Mouse (Mus musculus): ENCODE measurements around the gene 1810055G02Rik. TPM values are rescaled to one million over a fixed set of nuclear protein-coding genes. Genes with fewer than 3 reads are reported as not detected.

Gene 1810055G02Rik
- total and polyA plus RNA-seq, 2 experiments from 2014 or later: 29.4 to 31.8 TPM

- WGBS: 86% methylated on average over 7 of the region's 7 CpGs
- Histone ChIP-seq H3K9me3 (ENCODE audit: low read length) (no peaks in the 10 kb centered on the region), H3K4me3 (ENCODE audit: low read depth, low read length) (no peak overlapping the region), H3K9ac (replicated peaks; ENCODE audit: low read length, poor library complexity, severe bottlenecking) (no peak overlapping the region), H3K27ac (ENCODE audit: low read depth, low read length) (no peak overlapping the region), H3K4me1 (ENCODE audit: insufficient read depth, low read length) (no peaks in the 10 kb centered on the region), H3K36me3 (ENCODE audit: insufficient read depth, low read length) (no peaks in the 10 kb centered on the region), H3K4me2 (ENCODE audit: low read depth, low read length, poor library complexity, severe bottlenecking) (no peak overlapping the region), H3K27me3 (ENCODE audit: insufficient read depth, low read length) (no peaks in the 10 kb centered on the region)
- ATAC-seq (ENCODE audit: low FRiP score) (no peak), DNase-seq (ENCODE audit: low spot score) (no peak)
- no peak for TF ChIP-seq CTCF (IDR thresholded peaks at IDR 0.05)
Measured at GRCm38 (mm10) chr19:3698035-3698434, 10.1 kb upstream of the 1810055G02Rik start.

GRCm38 (mm10) chr19:3699508-3700438, 8.3 kb upstream of the 1810055G02Rik start:
- H3K36me3 ChIP-seq (ENCODE audit: insufficient read depth, low read length): no peaks in the 10 kb centered on the region
- peak; percentile 70 for DNase-seq (ENCODE audit: low spot score)
- peak; percentile 70 for TF ChIP-seq CTCF (IDR thresholded peaks at IDR 0.05)
- no peaks in the 10 kb centered on the region for H3K9me3 ChIP-seq (ENCODE audit: low read length)
- 38% methylated on average over 6 of the region's 6 CpGs for WGBS
- H3K4me2 ChIP-seq (ENCODE audit: low read depth, low read length, poor library complexity, severe bottlenecking): no peak overlapping the region
- no peak overlapping the region for H3K27ac ChIP-seq (ENCODE audit: low read depth, low read length)
- no peak overlapping the region for H3K4me3 ChIP-seq (ENCODE audit: low read depth, low read length)
- no peaks in the 10 kb centered on the region for H3K27me3 ChIP-seq (ENCODE audit: insufficient read depth, low read length)
- no peak for ATAC-seq (ENCODE audit: low FRiP score)
- H3K4me1 ChIP-seq (ENCODE audit: insufficient read depth, low read length): no peaks in the 10 kb centered on the region
- no peak overlapping the region for H3K9ac ChIP-seq (replicated peaks; ENCODE audit: low read length, poor library complexity, severe bottlenecking)

GRCm38 (mm10) chr19:3702460-3702859, 5.6 kb upstream of the 1810055G02Rik start:
- no peak overlapping the region for H3K27ac ChIP-seq (ENCODE audit: low read depth, low read length)
- ATAC-seq (ENCODE audit: low FRiP score): no peak
- no peaks in the 10 kb centered on the region for H3K36me3 ChIP-seq (ENCODE audit: insufficient read depth, low read length)
- no peak overlapping the region for H3K4me2 ChIP-seq (ENCODE audit: low read depth, low read length, poor library complexity, severe bottlenecking)
- no peaks in the 10 kb centered on the region for H3K4me1 ChIP-seq (ENCODE audit: insufficient read depth, low read length)
- WGBS: 84% methylated on average over 4 of the region's 4 CpGs
- H3K9me3 ChIP-seq (ENCODE audit: low read length): no peaks in the 10 kb centered on the region
- DNase-seq (ENCODE audit: low spot score): no peak
- no peaks in the 10 kb centered on the region for H3K27me3 ChIP-seq (ENCODE audit: insufficient read depth, low read length)
- no peak overlapping the region for H3K9ac ChIP-seq (replicated peaks; ENCODE audit: low read length, poor library complexity, severe bottlenecking)
- TF ChIP-seq CTCF (IDR thresholded peaks at IDR 0.05): no peak
- H3K4me3 ChIP-seq (ENCODE audit: low read depth, low read length): no peak overlapping the region

GRCm38 (mm10) chr19:3706258-3706657, 1.8 kb upstream of the 1810055G02Rik start:
- Histone ChIP-seq H3K9ac (replicated peaks; ENCODE audit: low read length, poor library complexity, severe bottlenecking) (no peak overlapping the region), H3K4me1 (ENCODE audit: insufficient read depth, low read length) (peaks cover 8% of the 10 kb centered on the region; the same call in 1 of the 2 replicates), H3K9me3 (ENCODE audit: low read length) (no peaks in the 10 kb centered on the region), H3K27ac (ENCODE audit: low read depth, low read length) (no peak overlapping the region), H3K36me3 (ENCODE audit: insufficient read depth, low read length) (no peaks in the 10 kb centered on the region), H3K4me3 (ENCODE audit: low read depth, low read length) (no peak overlapping the region), H3K4me2 (ENCODE audit: low read depth, low read length, poor library complexity, severe bottlenecking) (no peak overlapping the region), H3K27me3 (ENCODE audit: insufficient read depth, low read length) (no peaks in the 10 kb centered on the region)
- no peak for ATAC-seq (ENCODE audit: low FRiP score)
- 43% methylated on average over 1 of the region's 1 CpGs for WGBS
- peak; percentile 39 for DNase-seq (ENCODE audit: low spot score)
- TF ChIP-seq CTCF (IDR thresholded peaks at IDR 0.05): peak; percentile 32

- peak overlapping the region; percentile 89 for H3K27ac ChIP-seq (ENCODE audit: low read depth, low read length)
- DNase-seq (ENCODE audit: low spot score) (no peak), ATAC-seq (ENCODE audit: low FRiP score) (peak; percentile 5; the same call in 1 of the 2 replicates)
- no peaks in the 10 kb centered on the region for H3K27me3 ChIP-seq (ENCODE audit: insufficient read depth, low read length)
- H3K4me3 ChIP-seq (ENCODE audit: low read depth, low read length): peak overlapping the region; percentile 81
- H3K9ac ChIP-seq (replicated peaks; ENCODE audit: low read length, poor library complexity, severe bottlenecking): peak overlapping the region; percentile 80
- peaks cover 8% of the 10 kb centered on the region; the same call in 1 of the 2 replicates for H3K4me1 ChIP-seq (ENCODE audit: insufficient read depth, low read length)
- no peaks in the 10 kb centered on the region for H3K9me3 ChIP-seq (ENCODE audit: low read length)
- TF ChIP-seq CTCF (IDR thresholded peaks at IDR 0.05): peak; percentile 24
- no peaks in the 10 kb centered on the region for H3K36me3 ChIP-seq (ENCODE audit: insufficient read depth, low read length)
- peak overlapping the region; percentile 69 for H3K4me2 ChIP-seq (ENCODE audit: low read depth, low read length, poor library complexity, severe bottlenecking)
- WGBS: 24% methylated on average over 10 of the region's 10 CpGs
Measured at GRCm38 (mm10) chr19:3707553-3707952, 540 bp upstream of the 1810055G02Rik start.
